Comparison of ENCODE assay signal across 20 mouse cellular contexts in genomic region chr9:61805971-61806370, GRCm38 (mm10).
"Had no signal": no experiment of that assay in that cellular context is flagged by ENCODE, and none has a peak within 500 bp of the region (broad histone marks: within the 10 kb centered on the region; RNA-seq: fewer than 3 reads in every experiment).

No protein-coding gene starts in this region.

- H3K4me3 ChIP-seq: limb, embryonic 13.5 days; liver, embryonic 12.5 days; midbrain, embryonic 10.5 days; myocyte; neural tube, embryonic 12.5 days; stomach, embryonic 15.5 days had no signal

- H3K4me2 ChIP-seq: limb, embryonic 13.5 days; liver, embryonic 12.5 days; lung, embryonic 14.5 days; neural tube, embryonic 12.5 days; stomach, embryonic 15.5 days had no signal

- ATAC-seq: liver, embryonic 12.5 days had no signal

- H3K9me3 ChIP-seq: limb, embryonic 13.5 days; liver, embryonic 12.5 days; midbrain, embryonic 10.5 days; neural tube, embryonic 12.5 days; stomach, embryonic 15.5 days had no signal

- H3K36me3 ChIP-seq: limb, embryonic 13.5 days; liver, embryonic 12.5 days; midbrain, embryonic 10.5 days; neural tube, embryonic 12.5 days; stomach, embryonic 15.5 days had no signal

- H3K9ac ChIP-seq: limb, embryonic 13.5 days; liver, embryonic 12.5 days; lung, embryonic 14.5 days; neural tube, embryonic 12.5 days; stomach, embryonic 15.5 days had no signal

- H3K27me3 ChIP-seq: limb, embryonic 13.5 days; neural tube, embryonic 12.5 days; stomach, embryonic 15.5 days had no signal

- H3K27ac ChIP-seq: kidney, postnatal 0 days; limb, embryonic 13.5 days; liver, embryonic 12.5 days; midbrain, embryonic 10.5 days; neural tube, embryonic 12.5 days; stomach, embryonic 15.5 days had no signal

- H3K4me1 ChIP-seq: liver, embryonic 12.5 days had no signal

- DNase-seq: kidney, adult 9 months; kidney, postnatal 36 days; layer of hippocampus, adult 9-11 months; layer of hippocampus, postnatal 36 days; lung, embryonic 14.5 days; lung, postnatal 10 days; lung, postnatal 4 days; midbrain, embryonic 14.5 days; retina, postnatal 1 day; right cerebral cortex, postnatal 4 days; spleen, adult 18-20 months; thymus, adult 18-20 months; thymus, postnatal 14 days had no signal
